Mouse (Mus musculus): ENCODE data around the gene Gm45140. TPM values are rescaled to one million over a fixed set of nuclear protein-coding genes. Genes with fewer than 3 reads are reported as not detected.
A peak's percentile ranks its signal among the peaks of the same experiment; 100 is the strongest.
"Not testable (repeated sequence)": the region's sequence is repeated elsewhere in the genome, so short reads cannot be mapped to it uniquely, and the experiment has no call there.

Gene Gm45140
- polyA plus RNA-seq, 1 experiment = 6.8 TPM

DNA sequence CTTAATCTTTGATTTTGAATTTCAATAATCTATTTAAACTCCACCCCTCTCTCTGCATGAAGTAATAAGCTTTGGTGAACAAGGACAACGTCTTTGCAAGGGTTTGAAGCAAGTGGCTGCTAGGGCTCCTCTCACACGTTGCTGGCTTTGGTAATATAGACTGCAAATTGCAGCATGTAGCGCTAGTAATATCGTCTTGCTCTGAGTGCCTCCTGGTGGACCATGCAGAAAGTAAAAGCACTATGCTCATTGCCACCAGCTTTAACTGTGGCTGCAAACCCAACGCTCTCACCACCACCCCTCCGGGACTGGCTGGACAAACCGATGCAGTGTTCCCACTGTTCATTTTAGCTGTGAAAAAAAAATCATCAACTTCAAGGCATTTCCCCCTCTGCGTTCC, 65.0 kb downstream of the Gm45140 start:
- DNase-seq (ENCODE audit: low read depth) = peak; percentile 27
- peak; percentile 35; the same call in 1 of the 2 replicates for TF ChIP-seq CTCF (IDR thresholded peaks at IDR 0.05; ENCODE audit: borderline replicate concordance, extremely low read depth, insufficient read depth, insufficient read length)
- TF ChIP-seq POLR2A (IDR thresholded peaks at IDR 0.05; ENCODE audit: borderline replicate concordance, extremely low read depth, insufficient read depth, insufficient read length, poor library complexity, severe bottlenecking) = no peak

DNA sequence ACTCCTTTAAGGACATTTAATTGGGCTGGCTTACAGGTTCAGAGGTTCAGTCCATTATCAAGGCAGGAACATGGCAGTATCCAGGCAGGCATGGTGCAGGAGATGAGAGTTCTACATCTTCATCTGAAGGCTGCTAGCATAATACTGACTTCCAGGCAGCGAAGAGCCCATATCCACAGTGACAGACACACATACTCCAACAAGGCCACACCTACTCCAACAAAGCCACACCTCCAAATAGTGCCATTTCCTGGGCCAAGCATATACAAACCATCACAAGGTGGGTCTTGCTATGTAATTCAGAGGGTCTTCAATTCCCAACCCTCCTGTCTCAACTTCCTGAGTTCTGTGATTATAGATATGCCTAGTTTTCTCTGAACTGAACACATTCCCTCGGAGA, 71.3 kb downstream of the Gm45140 start:
- not testable (repeated sequence) for DNase-seq (ENCODE audit: low read depth)

GRCm38 (mm10) chr6:87763376-87764280, 72.0 kb downstream of the Gm45140 start:
- peak; percentile 39 for DNase-seq (ENCODE audit: low read depth)

GRCm38 (mm10) chr6:87762161-87762560, 73.4 kb downstream of the Gm45140 start:
- DNase-seq (ENCODE audit: low read depth) = no peak
- no peak for TF ChIP-seq POLR2A (IDR thresholded peaks at IDR 0.05; ENCODE audit: borderline replicate concordance, extremely low read depth, insufficient read depth, insufficient read length, poor library complexity, severe bottlenecking)
- TF ChIP-seq CTCF (IDR thresholded peaks at IDR 0.05; ENCODE audit: borderline replicate concordance, extremely low read depth, insufficient read depth, insufficient read length) = no peak

More at GRCm38 (mm10) chr6:87763376-87764280, 72.0 kb downstream of the Gm45140 start:
- TF ChIP-seq CTCF (IDR thresholded peaks at IDR 0.05; ENCODE audit: borderline replicate concordance, extremely low read depth, insufficient read depth, insufficient read length) (peak; percentile 46; the same call in 1 of the 2 replicates), POLR2A (IDR thresholded peaks at IDR 0.05; ENCODE audit: borderline replicate concordance, extremely low read depth, insufficient read depth, insufficient read length, poor library complexity, severe bottlenecking) (no peak)

GRCm38 (mm10) chr6:87759850-87760249, 75.7 kb downstream of the Gm45140 start:
- no peak for DNase-seq (ENCODE audit: low read depth)
- TF ChIP-seq CTCF (IDR thresholded peaks at IDR 0.05; ENCODE audit: borderline replicate concordance, extremely low read depth, insufficient read depth, insufficient read length) (no peak), POLR2A (IDR thresholded peaks at IDR 0.05; ENCODE audit: borderline replicate concordance, extremely low read depth, insufficient read depth, insufficient read length, poor library complexity, severe bottlenecking) (no peak)

GRCm38 (mm10) chr6:87759404-87759803, 76.2 kb downstream of the Gm45140 start:
- TF ChIP-seq POLR2A (IDR thresholded peaks at IDR 0.05; ENCODE audit: borderline replicate concordance, extremely low read depth, insufficient read depth, insufficient read length, poor library complexity, severe bottlenecking) = no peak
- no peak for TF ChIP-seq CTCF (IDR thresholded peaks at IDR 0.05; ENCODE audit: borderline replicate concordance, extremely low read depth, insufficient read depth, insufficient read length)
- no peak for DNase-seq (ENCODE audit: low read depth)

DNA sequence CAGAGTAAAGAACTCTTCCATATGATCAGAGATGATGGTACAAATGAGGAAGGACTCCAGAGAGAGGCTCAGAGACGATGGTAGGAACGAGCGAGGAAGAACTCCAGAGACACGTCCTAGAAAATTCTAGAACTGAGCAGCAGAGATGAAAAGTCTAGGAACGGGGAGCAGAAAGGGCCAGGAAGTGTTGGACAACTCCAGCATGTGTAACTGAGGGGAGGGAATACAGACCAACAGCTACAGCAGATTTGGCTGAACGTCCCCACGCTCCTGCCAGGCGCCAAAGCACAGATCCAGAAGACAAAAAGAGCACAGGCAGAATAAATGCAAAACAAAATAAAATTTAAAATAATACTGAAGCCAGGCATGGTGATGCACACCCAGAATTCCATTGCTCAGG, 78.7 kb downstream of the Gm45140 start:
- no peak for DNase-seq (ENCODE audit: low read depth)

GRCm38 (mm10) chr6:87755196-87755595, 80.4 kb downstream of the Gm45140 start:
- no peak for DNase-seq (ENCODE audit: low read depth)
- TF ChIP-seq CTCF (IDR thresholded peaks at IDR 0.05; ENCODE audit: borderline replicate concordance, extremely low read depth, insufficient read depth, insufficient read length) (no peak), POLR2A (IDR thresholded peaks at IDR 0.05; ENCODE audit: borderline replicate concordance, extremely low read depth, insufficient read depth, insufficient read length, poor library complexity, severe bottlenecking) (no peak)

More for the DNA sequence above, 78.7 kb downstream of the Gm45140 start:
- TF ChIP-seq POLR2A (IDR thresholded peaks at IDR 0.05; ENCODE audit: borderline replicate concordance, extremely low read depth, insufficient read depth, insufficient read length, poor library complexity, severe bottlenecking) (no peak), CTCF (IDR thresholded peaks at IDR 0.05; ENCODE audit: borderline replicate concordance, extremely low read depth, insufficient read depth, insufficient read length) (no peak)

DNA sequence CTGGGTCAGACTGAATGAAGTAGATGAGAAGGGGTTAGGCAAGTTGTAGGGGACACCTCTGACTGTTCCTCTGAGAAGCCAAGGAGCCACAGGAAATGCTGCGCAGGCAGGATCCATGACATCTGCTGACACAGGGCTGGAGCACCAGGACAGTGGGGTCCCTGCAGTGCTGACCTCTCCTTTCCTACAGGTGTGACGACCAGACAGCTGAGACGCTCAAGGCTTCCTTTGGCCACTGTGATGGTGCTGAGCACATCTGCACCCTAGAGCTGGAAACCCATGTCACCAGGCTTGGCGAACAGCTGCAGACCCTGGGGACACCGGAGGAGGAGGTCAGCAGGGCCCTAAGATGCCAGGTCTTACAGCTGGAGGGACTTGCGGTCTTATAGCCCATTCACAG, 84.0 kb downstream of the Gm45140 start:
- TF ChIP-seq POLR2A (IDR thresholded peaks at IDR 0.05; ENCODE audit: borderline replicate concordance, extremely low read depth, insufficient read depth, insufficient read length, poor library complexity, severe bottlenecking) (no peak), CTCF (IDR thresholded peaks at IDR 0.05; ENCODE audit: borderline replicate concordance, extremely low read depth, insufficient read depth, insufficient read length) (no peak)
- DNase-seq (ENCODE audit: low read depth) = no peak

DNA sequence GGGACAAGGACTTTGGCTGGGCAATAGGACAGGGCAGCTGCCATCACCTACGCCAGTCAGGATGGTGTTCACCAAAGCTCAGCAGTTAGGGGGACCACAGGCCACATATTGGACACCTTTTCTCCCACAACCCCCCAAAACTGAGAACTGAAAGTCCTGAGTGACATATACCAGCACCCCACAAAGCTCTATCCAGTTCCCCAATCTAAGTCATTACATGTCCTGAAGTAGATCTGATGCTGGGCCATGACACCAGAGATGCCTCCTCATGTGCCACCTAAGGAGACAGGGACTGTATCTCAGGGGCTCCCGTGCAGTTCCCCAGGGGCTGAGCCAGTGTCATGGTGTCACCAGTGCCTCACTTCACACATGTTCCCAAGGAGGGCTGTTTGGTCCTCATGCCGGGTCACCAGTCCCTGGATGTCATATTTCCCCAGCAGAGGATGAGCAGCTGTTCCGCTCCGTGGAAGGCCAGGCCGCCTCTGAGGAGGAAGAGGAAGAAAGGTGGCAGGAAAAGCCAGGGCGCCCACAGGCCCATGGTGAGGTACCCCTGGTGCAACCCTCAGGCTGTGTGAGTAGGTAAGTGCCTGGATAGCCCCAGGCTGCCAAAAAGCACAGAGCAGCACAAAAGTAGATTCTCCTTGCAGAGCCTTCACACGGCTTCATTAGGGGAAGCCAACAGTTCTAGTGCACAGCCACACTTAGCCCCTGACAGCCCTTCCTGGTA, 85.2 kb downstream of the Gm45140 start:
- DNase-seq (ENCODE audit: low read depth) = no peak
- TF ChIP-seq CTCF (IDR thresholded peaks at IDR 0.05; ENCODE audit: borderline replicate concordance, extremely low read depth, insufficient read depth, insufficient read length) (no peak), POLR2A (IDR thresholded peaks at IDR 0.05; ENCODE audit: borderline replicate concordance, extremely low read depth, insufficient read depth, insufficient read length, poor library complexity, severe bottlenecking) (no peak)

GRCm38 (mm10) chr6:87748531-87748930, 87.1 kb downstream of the Gm45140 start:
- TF ChIP-seq POLR2A (IDR thresholded peaks at IDR 0.05; ENCODE audit: borderline replicate concordance, extremely low read depth, insufficient read depth, insufficient read length, poor library complexity, severe bottlenecking) (no peak), CTCF (IDR thresholded peaks at IDR 0.05; ENCODE audit: borderline replicate concordance, extremely low read depth, insufficient read depth, insufficient read length) (no peak)

More at GRCm38 (mm10) chr6:87748531-87748930, 87.1 kb downstream of the Gm45140 start:
- DNase-seq (ENCODE audit: low read depth) = no peak
